Mouse (Mus musculus) urinary bladder, adult 18-20 months (tissue): ENCODE data around the gene Cldn7.
"Not testable (repeated sequence)": the region's sequence is repeated elsewhere in the genome, so short reads cannot be mapped to it uniquely, and the experiment has no call there.

Source experiments
- DNase-seq, 2 experiments: peaks; one replicate each; pipeline ENCODE4 v3.0.0; 2022; ENCODE audit warnings: low spot score in 2 of 2, mixed read lengths in 2 of 2

Gene Cldn7

GRCm38 (mm10) chr11:70014051-70014450 is 49.5 kb downstream of the Cldn7 start:
- no peak for DNase-seq

- DNase-seq: peak; percentile 88 to 89
These were observed 50.4 kb downstream of the Cldn7 start, which contains the start of gene Acadvl for GRCm38 (mm10) chr11:70014880-70015558. TSS of gene Acadvl (minus strand) at chr11:70015411.

GRCm38 (mm10) chr11:70015677-70016076 is 51.1 kb downstream of the Cldn7 start:
- no peak for DNase-seq

- not testable (repeated sequence) for DNase-seq
These were observed 51.6 kb downstream of the Cldn7 start for GRCm38 (mm10) chr11:70016177-70016576.

- DNase-seq: no peak
These were observed 52.1 kb downstream of the Cldn7 start, which contains the start of gene Dlg4 for GRCm38 (mm10) chr11:70016669-70017068. TSS of gene Dlg4 (plus strand) at chr11:70016942.

- DNase-seq: no peak
These were observed 52.7 kb downstream of the Cldn7 start for GRCm38 (mm10) chr11:70017199-70017767.
